Mouse (Mus musculus) layer of hippocampus, postnatal 25 days (tissue): ENCODE measurements around the gene Ksr2. TPM values are rescaled to one million over a fixed set of nuclear protein-coding genes. Genes with fewer than 3 reads are reported as not detected.
"Not testable (repeated sequence)": the region's sequence is repeated elsewhere in the genome, so short reads cannot be mapped to it uniquely, and the experiment has no call there.

ENCODE experiments used
- DNase-seq, 2 experiments: peaks; one replicate each; pipeline ENCODE4 v3.0.0; 2022; ENCODE audit warnings: mixed read lengths in 2 of 2, low spot score in 1 of 2; ENCODE audit errors: extremely low spot score in 1 of 2
- total RNA-seq, 2 experiments: library from RNA; stranded (reverse); gene quantifications; 2 replicates each; pipeline ENCODE4 v1.2.3; 2021

Gene Ksr2
- total RNA-seq, 2 experiments from 2014 or later = 29.0 to 43.1 TPM

DNA sequence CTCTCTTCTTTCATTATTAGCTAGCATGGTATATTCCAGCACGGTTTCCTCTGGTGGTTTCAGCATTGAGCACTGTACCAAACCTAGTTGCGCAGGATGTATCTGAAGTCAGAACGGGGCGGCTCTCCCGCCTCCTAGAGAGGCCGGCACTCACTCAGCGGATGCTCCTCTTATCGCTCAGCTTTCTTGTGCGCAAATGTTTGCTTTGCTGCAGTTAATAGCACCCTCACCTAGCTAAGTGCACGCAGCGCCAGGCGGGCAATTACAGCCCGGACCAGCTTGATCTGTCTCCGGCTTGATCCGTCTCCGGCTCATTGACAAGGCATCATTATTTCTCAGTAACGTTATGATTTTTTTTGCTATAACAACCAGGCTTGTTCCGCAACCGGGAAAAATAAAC lies 179.5 kb downstream of the Ksr2 start:
- no peak for DNase-seq

- no peak for DNase-seq
Measured at GRCm38 (mm10) chr5:117596803-117597202, 183.0 kb downstream of the Ksr2 start.

DNA sequence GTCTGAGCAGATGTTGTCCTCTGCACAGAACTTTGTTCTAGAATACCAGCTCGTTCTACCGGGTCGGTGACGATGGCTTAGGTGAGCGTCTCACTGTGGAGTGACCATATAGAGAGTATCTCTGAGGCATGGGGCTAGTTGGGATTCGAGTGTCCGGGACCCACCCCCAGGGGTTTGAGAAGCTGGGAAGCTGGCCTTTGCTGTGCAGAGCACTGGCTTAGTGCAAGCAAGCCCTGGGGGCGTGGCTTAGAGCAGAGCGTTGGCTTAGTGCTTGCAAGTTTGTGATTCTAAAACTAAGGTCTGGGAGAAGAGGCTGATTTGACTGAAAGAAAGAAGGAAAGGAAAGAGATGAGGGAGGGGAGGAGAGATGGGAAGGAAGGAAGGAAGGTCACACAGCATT lies 188.2 kb downstream of the Ksr2 start:
- no peak for DNase-seq

- no peak for DNase-seq
Measured at GRCm38 (mm10) chr5:117607761-117608309, 194.0 kb downstream of the Ksr2 start.

DNA sequence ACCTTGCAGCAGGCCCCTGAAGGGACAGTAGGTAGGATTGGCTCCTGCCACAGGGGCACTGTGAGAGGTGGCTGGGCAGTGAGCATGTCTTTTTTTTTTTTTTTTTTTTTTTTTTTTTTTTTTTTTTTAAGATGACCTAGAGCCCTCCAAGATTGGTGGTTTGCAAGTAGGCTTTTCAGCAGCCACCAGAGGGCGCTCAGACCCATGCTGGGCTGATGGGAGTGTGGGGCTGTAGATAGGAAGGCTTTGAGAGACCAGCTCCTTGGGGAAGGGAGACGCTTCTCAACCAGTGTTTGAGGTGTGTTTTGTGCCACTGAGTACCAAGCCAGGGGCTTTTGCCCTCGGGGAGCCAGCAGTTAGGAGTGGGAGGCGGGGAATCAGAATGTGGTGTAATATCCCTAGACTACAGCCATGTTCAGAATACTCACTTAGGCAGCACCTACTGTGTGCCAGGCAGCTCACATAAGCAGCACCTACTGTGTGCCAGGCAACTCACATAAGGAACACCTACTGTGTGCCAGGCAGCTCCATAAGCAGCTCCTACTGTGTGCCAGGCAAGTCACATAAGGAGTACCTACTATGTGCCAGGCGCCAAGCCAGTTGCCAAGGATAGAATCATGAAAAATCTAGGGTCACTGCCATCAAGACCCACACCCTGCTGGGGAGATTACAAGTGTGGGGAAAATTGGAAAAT lies 200.7 kb downstream of the Ksr2 start:
- DNase-seq = peak; percentile 47 to 85

DNA sequence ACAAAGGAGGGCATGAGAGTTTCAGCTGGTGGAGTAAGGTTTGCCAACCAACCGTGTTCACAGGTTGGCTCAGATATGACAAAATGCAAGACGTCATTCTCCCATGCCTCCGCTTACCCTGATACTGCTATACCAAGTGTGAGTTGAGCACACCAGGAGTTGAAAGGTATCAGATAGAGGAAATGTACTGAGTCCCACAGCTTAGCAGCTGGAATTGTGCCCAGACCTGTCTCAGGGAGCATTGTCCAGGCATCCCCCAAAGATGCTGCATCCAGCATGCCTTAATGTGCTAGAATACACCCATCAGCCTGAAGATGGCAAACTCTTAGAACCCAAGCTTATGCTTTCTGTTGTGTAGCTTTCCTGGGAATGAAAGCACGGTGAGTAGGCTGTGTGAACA lies 206.5 kb downstream of the Ksr2 start:
- DNase-seq = no peak

- DNase-seq = no peak
Measured at GRCm38 (mm10) chr5:117622221-117622620, 208.4 kb downstream of the Ksr2 start.

DNA sequence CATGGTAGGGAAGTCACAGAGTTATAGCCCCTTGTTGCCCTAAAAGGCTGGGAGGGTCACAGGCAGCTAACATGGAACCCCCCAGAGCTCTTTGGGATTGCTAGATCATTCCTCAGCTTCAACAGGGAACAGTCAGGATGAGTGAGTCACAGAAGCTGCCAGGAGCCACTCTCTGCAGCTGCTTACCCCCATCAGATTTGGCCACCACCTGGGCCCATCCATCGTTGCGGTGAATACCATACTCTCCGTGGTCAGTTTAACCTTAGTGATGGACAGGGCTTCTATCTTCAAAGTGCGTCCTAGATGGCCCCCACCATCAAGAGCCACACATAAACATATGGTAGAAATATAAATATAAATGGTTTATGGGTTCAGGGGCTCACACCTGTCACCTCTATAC lies 209.4 kb downstream of the Ksr2 start:
- not testable (repeated sequence) for DNase-seq

GRCm38 (mm10) chr5:117626907-117627306 lies 213.1 kb downstream of the Ksr2 start:
- no peak for DNase-seq

DNA sequence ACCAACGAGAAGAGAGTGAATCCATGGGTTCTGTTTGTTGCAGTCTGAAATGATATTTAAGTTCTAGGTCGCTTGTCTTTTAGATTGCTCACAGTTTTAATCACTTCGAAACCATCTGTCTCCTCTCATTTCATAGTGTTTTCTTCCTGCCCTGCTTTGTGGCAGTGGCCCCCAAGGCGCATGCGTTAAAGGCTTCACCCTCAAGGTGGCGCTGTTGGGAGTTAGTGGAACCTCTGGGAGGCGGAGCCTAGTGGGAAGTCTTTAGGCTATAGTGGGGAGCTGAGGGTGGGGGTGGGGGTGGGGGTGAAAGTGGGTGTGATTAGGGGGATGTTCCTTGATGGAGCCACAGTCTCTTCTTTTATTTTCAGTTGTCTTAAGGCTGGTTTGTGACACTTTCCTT lies 214.6 kb downstream of the Ksr2 start:
- DNase-seq = peak; percentile 71 to 84

GRCm38 (mm10) chr5:117629570-117629969 lies 215.8 kb downstream of the Ksr2 start:
- no peak for DNase-seq

- DNase-seq = no peak
Measured at GRCm38 (mm10) chr5:117635211-117635610, 221.4 kb downstream of the Ksr2 start.

DNA sequence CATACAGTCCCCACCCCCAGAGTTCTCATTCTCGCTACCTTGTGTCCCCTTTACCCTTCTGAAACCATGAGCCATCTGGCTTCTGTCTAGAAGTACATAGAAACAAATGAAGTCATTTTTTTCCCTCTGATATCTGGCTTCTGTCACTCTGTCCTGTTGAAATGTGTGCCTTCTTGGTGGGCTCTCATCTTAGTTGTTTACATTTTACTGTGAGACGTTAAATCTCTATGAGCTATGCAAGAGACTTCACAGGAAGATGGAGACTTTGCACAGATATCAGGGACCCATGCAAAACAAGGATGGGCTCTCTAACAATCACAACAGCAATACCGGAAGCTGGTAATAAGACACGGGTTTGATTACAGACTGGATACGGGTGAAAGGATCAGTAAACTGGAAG lies 222.0 kb downstream of the Ksr2 start:
- DNase-seq = no peak

- no peak for DNase-seq
Measured at GRCm38 (mm10) chr5:117641585-117641984, 227.8 kb downstream of the Ksr2 start.

DNA sequence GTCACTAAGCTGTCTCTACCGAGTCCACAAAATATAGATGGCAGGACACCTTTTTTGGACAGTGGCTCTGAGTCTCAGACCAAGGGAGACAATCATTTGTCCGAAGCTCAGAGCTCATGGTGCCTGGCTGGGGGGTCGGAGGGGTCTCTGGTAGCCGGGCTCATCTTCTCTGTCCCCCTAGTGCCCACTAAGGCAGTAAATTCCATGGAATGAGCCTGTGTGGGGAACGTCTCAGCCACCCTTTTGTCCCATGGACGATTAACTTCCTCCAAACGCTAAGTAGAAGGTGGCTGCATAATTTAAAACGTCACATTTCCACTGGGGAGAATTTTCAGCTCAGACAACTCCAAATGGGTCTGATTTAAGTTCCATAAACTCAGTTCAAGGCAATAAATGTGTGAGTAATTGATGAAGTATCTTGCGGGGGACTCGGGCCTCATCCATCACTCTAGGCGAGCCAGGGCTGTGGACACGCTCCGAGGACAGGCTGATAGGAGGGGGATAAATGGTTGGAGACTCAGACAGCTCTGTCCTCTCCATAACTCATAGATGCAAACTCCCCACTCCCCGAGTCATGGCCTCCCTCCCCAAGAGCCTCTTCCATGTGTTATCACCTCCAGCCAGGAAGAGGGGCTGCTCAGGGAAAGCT lies 237.6 kb downstream of the Ksr2 start:
- no peak for DNase-seq

GRCm38 (mm10) chr5:117658641-117659040 lies 244.8 kb downstream of the Ksr2 start:
- DNase-seq = no peak

GRCm38 (mm10) chr5:117659596-117659995 lies 245.8 kb downstream of the Ksr2 start:
- no peak for DNase-seq

GRCm38 (mm10) chr5:117665181-117665580 lies 251.4 kb downstream of the Ksr2 start:
- DNase-seq = no peak

GRCm38 (mm10) chr5:117667314-117667713 lies 253.5 kb downstream of the Ksr2 start:
- DNase-seq = no peak

DNA sequence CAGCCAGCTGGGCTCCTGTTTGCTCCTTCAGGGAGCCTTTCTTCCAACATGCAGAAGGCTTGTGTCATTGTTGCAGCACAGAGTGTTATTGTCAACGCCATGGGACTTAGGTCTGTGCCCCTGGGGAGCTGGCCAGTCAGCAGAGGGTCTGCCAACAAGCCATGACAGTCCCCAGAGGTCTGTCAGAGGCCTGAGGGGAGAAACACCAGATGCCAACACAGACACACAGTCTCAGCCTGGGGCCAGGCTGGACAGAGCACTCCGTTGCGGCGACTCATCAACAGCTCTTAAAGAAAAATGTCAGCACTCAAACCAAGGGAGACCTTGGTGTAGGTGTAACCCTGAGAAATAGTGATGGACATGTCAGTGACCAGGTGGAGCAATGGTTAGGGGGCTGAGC lies 255.5 kb downstream of the Ksr2 start:
- DNase-seq = no peak

GRCm38 (mm10) chr5:117669843-117670242 lies 256.0 kb downstream of the Ksr2 start:
- DNase-seq = no peak

- DNase-seq = no peak
Measured at GRCm38 (mm10) chr5:117671362-117671761, 257.6 kb downstream of the Ksr2 start.
